Mouse (Mus musculus): ENCODE results near the gene Sidt2.

Sidt2 gene

DNA sequence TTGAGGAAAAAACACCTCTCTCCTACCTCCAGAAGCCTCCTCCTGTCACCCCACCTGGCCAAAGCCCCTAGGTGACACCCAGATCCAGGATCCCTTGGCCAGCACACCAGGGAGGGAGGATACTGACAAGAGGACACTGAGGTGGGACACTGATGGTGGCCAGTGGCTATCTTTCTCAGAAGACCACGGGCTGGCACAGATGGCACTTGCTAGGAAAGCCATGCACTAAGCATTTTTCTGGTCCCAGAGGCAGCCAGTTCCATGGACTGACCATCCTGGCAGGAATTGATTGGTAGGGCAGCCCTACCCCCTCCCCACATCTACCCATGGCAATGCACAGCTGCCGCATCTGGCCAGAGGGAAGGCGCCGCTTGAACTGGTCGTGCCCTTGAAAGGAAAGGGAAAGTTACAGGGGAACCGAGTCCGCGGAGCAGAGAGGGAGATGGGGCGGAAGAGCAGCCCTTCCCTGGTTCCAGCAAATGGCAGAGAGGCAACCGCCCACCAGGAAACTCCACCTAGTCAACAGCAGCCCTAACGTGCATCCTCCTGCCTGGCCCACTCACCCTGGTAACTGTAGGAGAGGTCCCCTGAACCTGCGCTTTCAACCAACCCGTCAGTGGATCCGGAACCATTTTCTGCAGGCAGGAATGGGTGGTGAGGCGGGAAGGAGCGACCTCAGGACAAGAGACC lies 8.7 kb downstream of the Sidt2 start:
- DNase-seq = no peak

DNA sequence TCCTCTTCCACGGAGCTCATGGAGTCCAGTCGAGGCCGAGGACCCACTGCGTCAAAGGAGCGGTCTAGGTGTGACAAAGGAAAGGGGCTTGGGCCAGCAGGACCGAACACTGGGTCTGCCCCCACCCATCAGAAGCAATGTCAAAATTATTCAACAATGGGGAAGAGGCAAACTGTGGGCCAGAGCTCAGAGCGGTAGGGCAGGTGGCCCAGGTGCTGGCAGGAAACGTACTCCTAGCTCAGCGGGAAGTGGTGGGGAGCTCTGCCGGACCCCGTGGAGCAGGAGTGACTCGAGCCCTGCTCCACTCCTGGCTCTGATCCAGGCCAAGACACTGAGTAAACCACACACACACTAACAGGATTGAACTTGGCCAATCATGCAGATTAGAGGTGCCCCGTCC lies 9.3 kb downstream of the Sidt2 start:
- no peak for DNase-seq

DNA sequence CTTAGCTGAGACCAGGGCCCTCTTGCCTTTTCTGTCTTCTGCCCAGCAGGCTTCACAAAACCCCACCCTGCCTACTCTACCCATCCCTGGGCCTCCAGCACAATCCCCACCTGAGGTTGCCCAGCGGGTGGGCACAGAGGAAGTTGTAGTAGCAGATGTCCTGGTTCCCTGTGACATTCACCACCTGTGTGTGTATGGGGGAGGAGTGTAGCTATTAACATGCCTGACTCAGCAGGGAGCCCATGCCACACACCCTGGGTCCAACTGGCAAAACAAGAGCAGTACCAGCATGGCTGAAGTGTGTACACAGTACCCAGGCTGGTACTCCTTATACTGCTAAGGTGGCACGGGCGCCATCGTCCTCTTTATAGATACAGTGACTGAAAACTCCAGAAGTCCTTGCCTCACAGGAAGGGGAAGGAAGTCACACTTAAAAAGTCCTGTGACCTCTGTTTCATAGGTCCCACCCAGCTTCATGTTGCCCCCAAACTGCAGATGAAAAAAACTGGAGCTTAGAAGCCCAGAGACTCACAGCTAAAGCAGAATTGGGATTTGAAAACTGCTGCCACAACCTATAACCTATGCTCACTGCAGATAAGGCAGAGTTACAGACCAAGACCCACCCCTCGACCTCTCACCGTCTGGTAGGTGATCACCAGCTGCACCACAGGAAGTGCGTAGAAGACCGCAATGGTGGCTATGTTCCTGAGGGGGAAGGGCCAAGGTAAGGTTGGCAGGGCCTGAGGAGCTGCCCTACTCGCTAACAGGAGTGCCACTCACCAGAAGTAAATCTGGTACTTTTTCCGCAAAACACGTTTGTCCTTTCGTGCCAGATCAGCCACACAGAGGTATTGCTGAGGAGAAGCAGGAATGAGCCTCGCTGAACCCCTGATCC lies 10.3 kb downstream of the Sidt2 start:
- DNase-seq = no peak

DNA sequence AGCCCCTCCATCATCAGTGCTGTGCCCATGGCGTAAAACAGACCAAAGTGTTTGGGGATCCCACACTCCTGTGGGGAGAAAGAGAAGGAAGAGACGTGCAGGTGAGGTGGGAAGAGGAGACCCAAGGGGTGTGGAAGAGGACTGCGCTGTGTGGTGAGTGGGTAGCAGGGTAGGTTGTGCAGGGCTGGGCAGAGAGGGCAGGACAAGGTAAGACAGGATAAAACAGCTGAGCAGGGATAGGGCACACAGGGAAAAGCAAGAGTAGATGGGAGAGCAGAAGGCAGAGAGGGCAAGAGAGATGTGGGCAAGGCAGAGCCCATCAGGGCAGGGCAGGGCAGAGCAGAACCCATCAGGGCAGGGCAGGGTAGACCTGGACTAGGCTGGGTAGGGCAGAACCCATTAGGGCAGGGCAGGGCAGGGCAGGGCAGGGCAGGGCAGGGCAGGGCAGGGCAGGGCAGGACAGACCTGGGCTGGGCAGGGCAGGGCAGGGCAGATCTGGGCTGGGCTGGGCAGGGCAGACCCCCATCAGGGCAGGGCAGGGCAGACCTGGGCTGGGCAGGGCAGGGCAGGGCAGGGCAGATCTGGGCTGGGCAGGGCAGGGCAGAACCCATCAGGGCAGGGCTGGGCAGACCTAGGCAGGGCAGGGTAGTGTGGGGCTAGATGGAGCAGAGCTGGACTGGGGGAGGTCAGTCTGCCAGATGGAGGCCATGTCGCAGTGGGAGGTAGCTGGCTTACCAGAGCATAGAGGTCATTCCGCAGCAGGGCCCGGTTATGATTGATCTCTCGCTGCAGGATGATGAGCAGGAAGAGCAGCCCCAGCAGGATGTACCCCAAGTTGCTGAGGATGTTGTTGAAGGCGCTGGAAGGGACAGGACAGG lies 11.2 kb downstream of the Sidt2 start:
- DNase-seq = no peak

DNA sequence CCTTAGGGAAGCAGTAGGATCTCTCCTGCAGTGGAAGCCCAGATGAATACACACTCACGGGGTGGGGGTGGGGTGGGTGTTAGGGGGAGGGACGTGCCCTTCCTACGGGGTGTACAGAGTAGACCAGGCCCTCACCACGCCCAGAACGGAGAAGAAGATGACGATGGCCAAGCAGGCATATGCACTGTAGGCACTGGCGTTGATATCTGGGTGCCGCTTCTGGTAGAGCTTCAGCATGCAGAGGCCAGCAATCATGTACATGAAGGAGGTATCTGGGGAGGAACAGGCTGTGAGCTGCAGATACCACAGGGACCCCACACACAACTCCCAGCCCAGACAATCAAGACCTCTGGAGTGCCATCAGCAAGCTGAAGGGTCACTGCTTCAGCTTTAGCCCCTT lies 12.1 kb downstream of the Sidt2 start:
- no peak for DNase-seq

DNA sequence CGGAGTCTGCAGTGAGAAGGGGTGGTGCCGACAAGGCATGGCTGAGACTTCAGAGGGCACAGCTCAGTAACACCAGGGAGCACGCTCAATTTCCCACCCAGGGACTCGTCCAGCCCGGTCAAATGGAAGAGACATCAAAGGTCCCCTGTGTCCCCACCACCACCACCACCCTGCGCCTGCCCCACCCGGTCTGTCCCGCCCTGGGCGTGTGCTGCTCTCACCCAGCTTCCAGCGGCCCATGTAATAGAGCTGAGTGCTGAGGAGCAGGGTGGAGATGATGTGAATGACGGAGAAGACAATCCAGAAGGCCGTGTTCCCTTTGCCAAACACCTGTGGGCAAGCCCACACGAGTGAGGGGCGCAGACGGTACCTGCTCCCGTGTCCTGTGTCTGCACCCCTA lies 12.6 kb downstream of the Sidt2 start:
- no peak for DNase-seq

DNA sequence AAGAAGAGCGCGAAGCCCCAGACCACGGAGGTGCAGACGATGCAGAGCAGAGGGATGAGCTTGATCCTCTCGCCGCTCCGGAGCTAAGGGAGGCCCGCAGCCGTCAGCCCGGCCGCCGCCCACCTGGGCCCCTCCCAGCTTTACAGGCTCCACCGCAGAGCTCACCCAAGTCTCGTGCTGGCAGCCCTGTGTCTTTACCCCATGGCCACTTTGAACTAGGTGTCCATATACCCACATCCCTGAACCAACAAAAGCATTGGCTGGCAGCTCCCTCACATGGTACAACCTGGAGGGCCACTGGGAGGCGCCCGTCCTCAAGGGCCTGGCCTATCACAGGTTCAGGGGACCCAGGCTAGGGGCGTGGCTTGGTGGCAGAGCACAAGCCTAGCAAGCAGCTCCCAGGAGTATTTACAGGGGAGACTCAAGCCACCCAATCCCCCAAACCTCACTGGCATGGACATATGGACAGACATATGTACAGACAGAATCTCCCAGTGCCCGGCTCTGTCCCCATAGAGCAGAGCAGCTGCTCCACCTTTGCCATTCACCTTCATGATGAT lies 13.6 kb downstream of the Sidt2 start:
- peak; percentile 42 to 66 for DNase-seq

DNA sequence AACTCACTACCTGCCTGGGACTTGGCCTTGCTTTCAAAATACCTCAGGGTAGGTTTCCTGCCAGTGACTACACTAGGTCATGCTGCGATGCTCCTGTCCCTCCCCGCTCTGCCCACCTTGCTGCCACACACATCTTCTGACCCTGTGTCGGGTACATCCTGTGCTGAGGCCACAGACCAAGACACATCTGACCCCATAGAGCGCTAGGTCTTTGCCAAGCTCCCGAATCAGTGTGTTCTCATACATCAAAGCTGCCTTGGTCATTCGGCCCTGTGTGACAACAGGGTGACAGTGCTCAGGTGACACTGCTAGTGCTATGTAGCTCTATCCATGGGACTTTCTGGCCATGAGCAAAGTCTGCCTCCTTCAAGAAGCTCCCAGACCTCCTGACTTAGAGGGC lies 15.3 kb downstream of the Sidt2 start:
- DNase-seq = no peak

DNA sequence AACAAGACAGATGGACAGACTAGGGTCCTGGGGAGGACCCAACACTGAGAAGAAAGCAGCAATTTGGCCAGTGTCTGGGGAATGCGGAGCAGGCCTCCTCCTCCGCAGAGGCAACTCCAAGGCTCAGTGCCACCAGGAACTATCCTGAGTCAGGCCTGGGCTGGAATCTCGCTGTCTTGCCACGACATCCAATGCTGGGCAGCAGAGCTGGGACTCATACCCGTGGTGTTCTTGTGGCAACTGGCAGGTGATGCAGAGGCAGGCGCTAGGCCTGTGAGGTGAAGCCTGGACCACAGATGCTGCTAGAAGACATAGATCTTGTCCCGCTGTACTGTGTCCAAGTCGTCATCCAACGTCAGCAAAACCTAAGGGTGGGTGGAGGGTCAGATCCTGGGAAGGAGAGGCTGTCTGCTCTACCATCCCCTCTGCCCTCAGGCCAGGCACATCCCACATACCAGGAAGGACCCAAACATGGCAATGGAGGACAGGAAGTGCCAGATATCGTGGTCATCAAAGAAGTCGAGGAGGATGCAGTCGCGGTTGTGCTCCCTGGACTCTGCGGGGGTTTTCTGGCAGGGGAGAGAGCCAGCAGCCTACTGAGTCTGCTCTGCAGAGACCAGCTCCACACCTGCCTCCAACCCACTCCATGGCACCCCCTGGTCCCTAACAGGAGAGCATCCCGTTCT lies 16.0 kb downstream of the Sidt2 start:
- DNase-seq = no peak

DNA sequence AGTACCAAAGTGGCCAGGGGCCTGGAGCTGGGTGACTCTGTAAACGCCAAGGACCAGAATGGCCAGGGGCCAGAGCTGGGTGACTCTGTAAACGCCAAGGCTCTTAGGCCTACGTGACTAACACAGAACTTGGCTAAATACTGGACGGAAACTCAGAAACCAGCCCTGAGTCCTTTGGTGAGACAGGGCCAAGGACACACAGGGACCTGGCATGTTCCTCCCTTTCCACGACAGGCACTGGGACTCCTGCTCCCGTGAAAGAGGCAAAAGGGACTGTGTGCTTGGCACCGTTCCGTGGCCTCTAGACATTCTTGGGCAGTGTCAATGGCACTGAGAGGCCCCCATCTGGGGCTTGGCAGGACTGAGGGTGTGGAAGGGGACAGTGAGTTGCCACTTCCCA lies 17.0 kb downstream of the Sidt2 start:
- DNase-seq = no peak

DNA sequence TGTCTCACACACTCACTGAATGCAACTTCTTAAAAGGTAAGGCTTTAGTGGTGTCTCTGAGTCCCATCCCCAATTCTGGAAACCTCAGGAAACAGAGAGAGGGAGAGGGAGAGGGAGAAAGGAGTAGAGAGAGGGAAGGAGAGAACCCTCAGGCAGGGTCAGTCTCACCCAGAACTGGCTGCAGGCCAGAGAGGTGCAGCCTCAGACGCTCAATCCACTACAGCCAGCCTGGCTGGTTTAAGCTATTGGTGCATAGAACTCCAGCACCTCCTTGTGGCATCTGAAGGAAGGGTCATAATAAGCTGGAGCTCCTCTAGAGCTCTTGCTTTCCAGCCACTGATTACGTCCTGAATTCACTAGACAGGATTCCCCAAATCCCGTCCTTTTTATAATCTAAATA lies 18.2 kb downstream of the Sidt2 start:
- DNase-seq = peak; percentile 75 to 86

DNA sequence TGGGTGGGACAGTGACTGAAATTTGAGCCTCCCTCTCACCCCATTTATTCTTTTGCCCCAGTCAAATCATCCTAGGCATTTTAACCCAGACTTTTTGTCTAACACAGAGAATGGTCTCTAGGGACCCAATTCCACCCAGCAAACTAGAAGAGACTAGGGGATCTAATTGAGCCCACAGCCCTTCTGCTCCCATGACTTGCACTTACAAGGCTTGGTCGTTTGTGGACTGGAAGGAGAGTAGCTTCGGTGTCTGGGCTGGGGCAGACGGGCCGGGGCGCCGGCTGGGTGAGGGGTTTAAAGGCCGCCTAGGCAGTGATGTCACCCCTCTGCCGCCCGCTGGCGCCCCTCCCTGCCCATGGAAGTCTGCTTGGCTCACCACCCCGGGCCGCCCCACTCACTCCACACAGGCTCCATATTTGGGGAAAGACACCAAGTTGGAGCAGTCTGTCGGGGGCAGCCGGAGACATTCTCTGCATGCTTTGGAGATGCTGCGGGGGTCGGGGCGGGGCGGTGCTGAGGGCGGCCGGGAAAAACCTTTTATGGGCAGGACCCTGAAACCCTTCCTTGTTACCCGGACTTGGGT lies 19.3 kb downstream of the Sidt2 start, which contains the start of gene Tagln:
TSS of gene Tagln (minus strand) at position 431 of the 583 bp plus-strand sequence.
- peak; percentile 72 to 84 for DNase-seq

DNA sequence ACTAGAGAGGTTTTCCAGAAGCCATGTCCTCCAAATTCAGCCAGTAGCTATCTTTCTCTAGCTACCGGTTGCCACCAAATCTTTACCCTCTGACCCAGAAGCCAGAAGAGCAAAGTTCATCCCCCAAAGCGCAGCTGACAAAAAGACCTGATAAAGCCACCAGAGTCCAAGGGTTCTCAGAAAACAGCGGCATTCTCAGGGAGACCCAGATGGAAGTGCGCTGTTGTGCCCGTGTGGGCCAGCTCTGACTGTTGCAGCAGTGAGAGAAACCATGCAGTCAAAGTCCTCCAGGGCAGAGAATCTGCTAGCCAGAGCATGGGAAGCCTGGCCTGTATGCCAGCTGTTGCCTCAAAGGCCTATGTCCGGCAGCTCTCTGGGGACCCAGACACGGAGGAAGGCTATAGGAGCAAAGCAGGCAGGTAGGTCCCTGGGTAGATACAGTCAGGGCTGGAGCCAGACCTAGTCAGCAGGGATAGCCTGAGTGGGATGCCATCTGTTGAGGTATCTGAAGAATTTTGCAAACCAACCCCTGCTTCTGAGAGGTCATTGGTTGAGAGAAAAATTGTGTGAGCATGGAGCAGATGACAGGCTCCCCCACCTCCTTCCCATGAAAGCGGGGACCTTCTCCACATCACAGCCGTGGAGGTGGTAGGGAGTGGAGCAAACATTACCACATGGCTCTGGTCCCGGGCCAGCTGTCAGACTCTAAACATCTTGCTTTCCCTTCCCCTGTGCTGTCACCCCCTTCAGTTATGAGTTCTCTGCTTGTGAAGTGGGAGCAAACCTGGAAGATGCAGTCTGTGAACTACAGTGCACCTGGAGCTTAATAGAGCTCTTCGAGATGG lies 22.3 kb downstream of the Sidt2 start:
- peak in 1 of 2 experiments; percentile 48 for DNase-seq

DNA sequence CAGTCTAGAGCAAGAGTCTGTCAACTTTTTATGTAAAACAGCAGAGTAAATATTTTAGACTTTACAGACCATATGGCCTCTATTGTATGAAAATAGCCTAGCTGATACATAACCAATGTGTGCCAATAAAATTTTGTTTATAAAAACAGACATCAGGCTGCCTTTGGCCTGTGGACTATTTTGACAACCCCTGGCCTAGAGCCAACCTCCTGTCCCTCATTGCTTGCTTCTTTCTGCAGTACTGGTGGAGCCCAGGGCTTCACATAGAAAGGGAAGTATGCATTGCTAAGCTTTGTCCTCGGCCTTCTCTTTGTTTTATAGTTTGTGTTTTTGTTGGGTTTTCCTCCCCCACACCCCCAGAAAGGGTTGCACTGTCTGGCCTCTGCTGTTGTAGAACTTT lies 23.1 kb downstream of the Sidt2 start:
- peak in 1 of 2 experiments; percentile 48 for DNase-seq

DNA sequence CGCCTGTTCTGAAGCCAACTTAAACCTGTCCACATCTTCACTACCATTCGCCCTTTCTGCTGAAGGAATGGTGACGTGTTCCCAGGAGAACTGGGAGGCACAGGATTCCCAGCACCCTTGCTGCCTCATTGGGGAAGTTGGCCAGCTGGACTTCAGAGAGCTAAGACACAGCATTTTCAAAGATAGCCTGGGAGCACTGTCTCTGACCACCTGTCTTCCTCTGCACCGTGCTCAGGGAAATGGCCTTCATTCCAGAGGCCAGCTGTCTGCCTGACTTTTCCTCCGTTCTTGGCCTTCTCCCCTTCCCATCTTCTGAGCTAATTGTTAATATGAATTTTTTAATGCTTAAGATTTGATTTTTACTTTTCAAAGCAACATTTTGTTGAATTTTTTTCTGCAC lies 25.8 kb downstream of the Sidt2 start:
- DNase-seq = no peak

DNA sequence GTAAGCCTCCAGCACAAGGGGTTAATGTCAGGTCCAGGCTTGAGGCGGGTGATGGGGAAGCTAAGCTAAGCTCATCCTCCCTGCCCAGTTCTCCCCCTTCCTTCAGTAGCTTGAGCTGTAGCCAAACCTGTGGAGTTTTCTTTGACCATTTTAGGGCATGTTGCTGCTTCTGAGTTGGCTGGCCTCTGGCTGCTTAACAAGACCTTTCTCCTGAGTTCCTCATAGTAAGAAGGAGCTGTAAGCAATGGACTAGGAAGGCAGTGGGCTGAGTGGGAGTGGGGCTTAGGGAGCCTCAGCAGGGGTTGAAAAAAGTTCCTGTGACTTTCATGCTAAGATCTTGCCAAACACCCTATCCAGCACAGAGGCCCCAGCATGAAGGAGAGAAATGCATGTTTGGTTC lies 35.2 kb downstream of the Sidt2 start:
- peak in 1 of 2 experiments; percentile 29 for DNase-seq

DNA sequence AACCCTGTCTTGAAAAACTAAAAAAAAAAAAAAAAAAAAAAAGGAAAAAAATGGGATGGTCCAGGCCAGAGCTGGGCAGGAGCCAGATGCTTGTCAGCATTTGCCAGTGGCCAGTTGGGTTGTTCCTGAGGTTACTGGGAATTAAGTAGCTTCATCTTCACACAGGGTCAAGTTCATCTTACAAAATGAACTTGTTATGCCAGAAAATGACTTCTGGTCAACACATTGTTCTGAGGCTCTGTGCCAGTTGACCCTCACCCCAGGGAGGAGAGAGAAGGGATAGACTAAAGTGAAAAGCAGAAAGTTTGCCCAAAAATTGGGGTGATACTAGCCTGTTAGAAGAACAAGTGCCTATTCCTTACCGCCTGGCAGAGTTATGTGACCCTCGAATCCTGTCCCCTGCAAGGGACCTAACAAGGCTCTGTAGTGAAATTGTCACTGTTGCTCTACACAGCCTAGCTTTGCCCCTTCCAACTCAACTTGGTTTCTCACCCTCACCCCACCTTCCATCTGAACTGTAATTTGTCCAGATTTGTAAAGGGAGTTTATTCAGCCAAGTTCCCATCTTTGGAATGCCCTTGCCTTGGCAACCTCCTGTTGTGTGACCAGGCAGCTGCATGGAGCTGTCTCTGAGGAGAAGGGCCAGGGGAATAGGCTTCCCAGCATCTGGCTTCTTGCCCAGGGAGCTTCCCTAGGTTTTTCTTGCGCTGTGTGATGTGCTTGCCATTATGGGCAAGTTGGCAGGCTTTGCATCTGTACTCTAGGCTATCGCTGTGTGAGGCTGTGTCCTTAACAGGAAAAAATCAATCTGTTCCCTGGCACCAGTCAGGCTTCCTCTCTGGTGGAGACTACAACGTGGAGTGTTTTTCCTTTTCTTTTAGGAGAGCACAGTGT lies 37.8 kb downstream of the Sidt2 start:
- DNase-seq = peak; percentile 45 to 56

DNA sequence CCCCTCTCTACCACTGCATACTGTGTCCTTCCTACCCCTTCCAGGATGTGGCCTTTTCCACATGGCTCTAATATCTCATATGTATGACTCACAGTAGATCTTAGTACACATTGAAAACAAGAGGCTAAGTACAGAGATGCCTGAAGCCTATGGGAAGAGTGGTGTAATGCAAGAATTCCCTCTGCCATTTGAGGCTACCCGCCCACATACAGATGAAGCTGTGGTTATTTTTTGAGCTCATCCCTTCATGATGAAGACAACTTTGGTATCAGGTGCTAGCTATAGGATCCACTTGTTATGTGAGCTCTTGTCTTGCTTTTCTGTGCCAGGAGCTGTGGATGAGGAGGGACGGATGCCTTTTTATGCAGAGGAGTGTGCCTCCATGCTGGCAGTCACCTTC lies 39.4 kb downstream of the Sidt2 start:
- no peak for DNase-seq

DNA sequence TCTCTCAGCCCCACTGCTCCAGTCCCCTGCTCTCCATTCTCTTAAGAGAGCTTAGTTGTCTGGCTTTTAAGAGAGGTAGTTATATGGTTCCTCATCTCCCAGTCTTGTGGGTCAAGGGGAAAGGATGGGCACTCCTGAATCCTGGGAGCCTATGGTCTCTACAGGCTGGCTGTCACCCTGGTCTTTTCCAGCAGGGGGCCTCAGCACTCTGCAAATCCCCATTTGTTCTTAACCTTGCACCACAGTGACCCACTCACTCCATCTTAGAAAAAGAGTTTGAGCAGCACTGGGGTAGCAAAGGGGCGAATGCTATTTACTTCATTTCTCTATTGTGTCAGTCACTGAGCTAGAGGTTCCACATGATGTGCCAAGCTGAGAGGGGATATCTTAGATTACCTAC lies 43.4 kb downstream of the Sidt2 start:
- peak; percentile 79 to 80 for DNase-seq

DNA sequence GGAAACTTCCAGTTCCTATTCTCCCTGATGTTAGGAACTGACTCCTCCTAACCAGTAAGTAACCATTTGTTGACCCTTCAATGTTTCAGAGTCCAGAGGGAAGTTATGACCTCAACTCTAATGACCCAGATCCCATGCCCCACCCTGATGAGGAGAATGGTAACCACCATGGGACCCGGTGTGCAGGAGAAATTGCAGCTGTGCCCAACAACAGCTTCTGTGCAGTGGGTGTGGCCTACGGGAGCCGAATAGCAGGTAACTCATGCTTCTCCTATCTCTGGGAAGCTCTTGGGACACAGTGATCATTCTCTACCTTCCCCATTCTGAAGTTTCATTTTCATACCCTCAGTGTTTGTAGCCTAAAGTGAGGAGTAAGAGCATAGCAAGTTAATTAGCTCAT lies 44.1 kb downstream of the Sidt2 start:
- no peak for DNase-seq
